Mouse (Mus musculus) neural tube, embryonic 14.5 days (tissue): ENCODE measurements at regions not wholly inside any gene's neighbourhood (a gene's known extent, or its start where the extent isn't known, plus 50 kb on each side); places are given as distances from the start of the nearest gene placed in this dataset.
"Not testable (repeated sequence)": the region's sequence is repeated elsewhere in the genome, so short reads cannot be mapped to it uniquely, and the experiment has no call there.

Experiments used
- ATAC-seq: fragments of 200-750 bp; cut with Nextera tagmentation; 2 replicates; pipeline ENCODE4 v1.8.0; 2017; ENCODE audit warnings: low read depth, mild to moderate bottlenecking, moderate TSS enrichment, moderate library complexity
- H3K27ac ChIP-seq: fragments of 300-500 bp; sonication (generic); 2 replicates; pipeline ENCODE4 v1.5.1; 2014; ENCODE audit warnings: low read depth, mild to moderate bottlenecking, control low read depth, low read length, moderate library complexity, mixed read lengths
- H3K27me3 ChIP-seq: fragments of 300-500 bp; sonication (generic); 2 replicates; pipeline ENCODE4 v1.6.1; 2014; ENCODE audit warnings: low read length; ENCODE audit not compliant: control insufficient read depth, insufficient read depth
- H3K36me3 ChIP-seq: fragments of 300-500 bp; sonication (generic); 2 replicates; pipeline ENCODE4 v1.6.1; 2014; ENCODE audit warnings: low read length, mixed read lengths; ENCODE audit not compliant: control insufficient read depth, insufficient read depth
- H3K4me1 ChIP-seq: fragments of 300-500 bp; sonication (generic); 2 replicates; pipeline ENCODE4 v1.6.1; 2014; ENCODE audit warnings: low read length; ENCODE audit not compliant: control insufficient read depth, insufficient read depth
- H3K4me2 ChIP-seq: fragments of 300-500 bp; sonication (generic); 2 replicates; pipeline ENCODE4 v1.6.1; 2014; ENCODE audit warnings: mild to moderate bottlenecking, low read depth, low read length, control low read depth
- H3K4me3 ChIP-seq: fragments of 300-500 bp; sonication (generic); 2 replicates; pipeline ENCODE4 v1.5.1; 2014; ENCODE audit warnings: low read depth, low read length, control low read depth, mixed read lengths
- H3K9ac ChIP-seq: fragments of 300-500 bp; sonication (generic); replicated peaks from 2 replicates; pipeline ENCODE4 v1.6.1; 2014; ENCODE audit warnings: low read depth, mild to moderate bottlenecking, control low read depth, low read length, mixed read lengths
- H3K9me3 ChIP-seq: fragments of 300-500 bp; sonication (generic); 2 replicates; pipeline ENCODE4 v1.6.1; 2016; ENCODE audit warnings: low read length; ENCODE audit not compliant: control insufficient read depth
- WGBS: fragments of 180-500 bp; shearing (Covaris S2); extraction: QIAGEN DNeasy Blood & Tissue Kit; methylation state at CpG from one replicate; pipeline ENCODE4 v1.1.7; 2014; 5-methylcytosine and 5-hydroxymethylcytosine counted together

GRCm38 (mm10) chr12:18606126-18606525 is 91.8 kb downstream of the 5730507C01Rik start:
- H3K4me1 ChIP-seq, H3K4me2 ChIP-seq, H3K4me3 ChIP-seq, H3K27me3 ChIP-seq, ATAC-seq, H3K9ac ChIP-seq, H3K27ac ChIP-seq, H3K9me3 ChIP-seq, H3K36me3 ChIP-seq: not testable (repeated sequence)

DNA sequence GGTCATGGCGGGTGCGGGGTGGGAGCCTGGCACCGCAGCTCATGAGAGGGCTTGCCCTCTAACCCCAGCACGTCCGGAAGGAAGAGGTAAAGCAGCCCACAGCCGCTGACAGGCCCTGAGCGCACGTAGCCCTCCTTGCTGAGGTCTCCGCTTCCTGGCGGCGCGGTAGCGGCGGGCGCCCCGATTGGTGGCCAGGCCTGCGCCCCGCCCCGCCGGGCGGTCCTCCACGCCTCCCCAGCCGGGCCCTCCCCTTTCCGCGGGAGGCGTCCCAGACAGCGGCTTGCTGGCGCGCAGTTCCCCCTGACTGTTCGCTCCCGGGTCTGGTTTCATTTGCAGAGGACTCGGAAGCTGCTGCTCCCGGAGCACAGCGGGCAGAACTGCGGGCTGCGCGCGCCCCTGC is 95.5 kb downstream of the 5730507C01Rik start:
- Histone ChIP-seq H3K36me3 (no peaks in the 10 kb centered on the region), H3K27me3 (no peaks in the 10 kb centered on the region), H3K4me2 (peak overlapping the region; percentile 47), H3K9me3 (no peaks in the 10 kb centered on the region), H3K4me1 (no peaks in the 10 kb centered on the region), H3K4me3 (peak overlapping the region; percentile 56), H3K9ac (peak overlapping the region; percentile 56), H3K27ac (peak overlapping the region; percentile 44; the same call in 1 of the 2 replicates)
- 1% methylated on average over 30 of the region's 38 CpGs for WGBS
- ATAC-seq, result peak; percentile 98

- 2% methylated on average over 19 of the region's 24 CpGs for WGBS
- H3K9me3 ChIP-seq, H3K4me1 ChIP-seq, ATAC-seq, H3K36me3 ChIP-seq, H3K27me3 ChIP-seq, H3K27ac ChIP-seq: not testable (repeated sequence)
- H3K4me2 ChIP-seq, result peak overlapping the region; percentile 47
- peak overlapping the region; percentile 56; the same call in 1 of the 2 replicates for H3K9ac ChIP-seq
- peak overlapping the region; percentile 56 for H3K4me3 ChIP-seq
Observed at GRCm38 (mm10) chr12:18610581-18610980, 96.3 kb downstream of the 5730507C01Rik start.
